Mouse (Mus musculus) small intestine, adult 2 months (tissue): ENCODE measurements at regions not wholly inside any gene's neighbourhood (a gene's known extent, or its start where the extent isn't known, plus 50 kb on each side); places are given as distances from the start of the nearest gene placed in this dataset.

Source experiments
- H3K27ac ChIP-seq: fragments of 200-500 bp; 2 replicates; pipeline ENCODE4 v1.5.1; 2012; ENCODE audit warnings: low read depth, low read length, control low read depth, inconsistent platforms; ENCODE audit not compliant: insufficient read depth
- H3K27me3 ChIP-seq: fragments of 200-500 bp; 2 replicates; pipeline ENCODE4 v1.6.1; 2012; ENCODE audit warnings: mild to moderate bottlenecking, moderate library complexity, low read length, inconsistent platforms; ENCODE audit not compliant: control insufficient read depth, insufficient read depth
- H3K36me3 ChIP-seq: fragments of 200-500 bp; 2 replicates; pipeline ENCODE4 v1.6.1; 2012; ENCODE audit warnings: mild to moderate bottlenecking, low read length, control low read depth, inconsistent platforms; ENCODE audit not compliant: control insufficient read depth, insufficient read depth
- H3K4me1 ChIP-seq: fragments of 200-500 bp; 2 replicates; pipeline ENCODE4 v1.6.1; 2012; ENCODE audit warnings: low read length, inconsistent platforms, mixed read lengths; ENCODE audit not compliant: control insufficient read depth, insufficient read depth, insufficient read length
- H3K4me3 ChIP-seq: fragments of 200-500 bp; 2 replicates; pipeline ENCODE4 v1.5.1; 2012; ENCODE audit warnings: low read depth, mild to moderate bottlenecking, control low read depth, inconsistent platforms, low read length, moderate library complexity
- CTCF ChIP-seq: fragments of 200-500 bp; IDR thresholded peaks from 2 replicates; pipeline ENCODE4 v1.5.1; 2012; ENCODE audit warnings: low read depth, mild to moderate bottlenecking, control low read depth, inconsistent platforms, low read length, moderate library complexity, mixed read lengths; ENCODE audit not compliant: insufficient replicate concordance, insufficient read length; ENCODE audit errors: extremely low read depth
- POLR2A ChIP-seq: fragments of 200-500 bp; IDR thresholded peaks from 2 replicates; pipeline ENCODE4 v1.6.1; 2012; ENCODE audit warnings: low read depth, mild to moderate bottlenecking, control low read depth, inconsistent platforms, low read length, moderate library complexity
- WGBS: fragments of 180-500 bp; shearing (Covaris S2); methylation state at CpG from one replicate; pipeline ENCODE4 v1.1.7; 2018; 5-methylcytosine and 5-hydroxymethylcytosine counted together

- H3K27ac ChIP-seq, result no peak overlapping the region
- TF ChIP-seq CTCF, result no peak
- no peak for TF ChIP-seq POLR2A
Observed at GRCm38 (mm10) chr10:117471818-117472567, 92.2 kb upstream of the Cpsf6 start.

DNA sequence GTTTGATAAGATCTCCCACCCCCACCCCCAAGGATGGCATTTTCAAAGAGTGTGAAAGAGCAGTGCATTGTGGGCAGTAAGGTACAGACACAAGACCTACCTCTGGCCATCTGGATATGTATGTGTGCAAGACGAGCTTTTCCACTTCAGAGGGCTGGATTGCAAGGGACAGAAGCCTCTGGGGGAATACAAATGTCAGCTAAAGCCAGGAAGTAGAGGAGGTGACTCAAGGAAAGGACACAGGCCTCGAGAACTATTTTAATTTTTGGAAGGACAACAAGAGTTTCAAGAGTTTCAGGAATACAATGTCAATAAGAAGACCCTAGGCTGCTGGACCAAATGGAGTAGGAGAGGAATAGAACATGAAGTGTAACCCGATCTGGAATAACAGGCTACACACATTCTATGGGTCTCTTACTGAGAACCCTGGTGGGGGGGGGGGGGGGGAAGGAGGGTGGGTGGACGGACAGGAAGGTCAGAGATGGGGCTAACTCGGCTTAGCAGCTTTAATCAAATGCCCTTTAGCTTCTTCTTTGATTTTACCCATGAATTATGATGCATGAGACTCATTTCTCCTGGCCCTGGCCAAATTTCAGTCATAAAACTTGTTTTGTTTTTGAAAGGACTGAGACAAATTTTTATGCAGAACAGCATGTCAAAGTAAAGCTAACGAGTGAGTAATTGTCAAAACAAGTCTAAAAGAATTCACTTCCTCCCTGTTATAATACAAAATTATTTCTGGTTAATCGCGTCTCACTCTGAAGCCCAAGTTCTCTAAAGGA, 91.4 kb upstream of the Cpsf6 start:
- 62% methylated on average over 8 of the region's 8 CpGs for WGBS
- H3K27me3 ChIP-seq, result no peaks in the 10 kb centered on the region
- no peak overlapping the region for H3K27ac ChIP-seq
- H3K4me3 ChIP-seq, result no peak overlapping the region
- TF ChIP-seq CTCF (no peak), POLR2A (no peak)
- H3K36me3 ChIP-seq, result no peaks in the 10 kb centered on the region
- H3K4me1 ChIP-seq, result no peaks in the 10 kb centered on the region

More at GRCm38 (mm10) chr10:117471818-117472567, 92.2 kb upstream of the Cpsf6 start:
- H3K4me3 ChIP-seq, result no peak overlapping the region
- no peaks in the 10 kb centered on the region for H3K27me3 ChIP-seq
- 71% methylated on average over 11 of the region's 11 CpGs for WGBS
- no peaks in the 10 kb centered on the region for H3K36me3 ChIP-seq
- no peaks in the 10 kb centered on the region for H3K4me1 ChIP-seq

DNA sequence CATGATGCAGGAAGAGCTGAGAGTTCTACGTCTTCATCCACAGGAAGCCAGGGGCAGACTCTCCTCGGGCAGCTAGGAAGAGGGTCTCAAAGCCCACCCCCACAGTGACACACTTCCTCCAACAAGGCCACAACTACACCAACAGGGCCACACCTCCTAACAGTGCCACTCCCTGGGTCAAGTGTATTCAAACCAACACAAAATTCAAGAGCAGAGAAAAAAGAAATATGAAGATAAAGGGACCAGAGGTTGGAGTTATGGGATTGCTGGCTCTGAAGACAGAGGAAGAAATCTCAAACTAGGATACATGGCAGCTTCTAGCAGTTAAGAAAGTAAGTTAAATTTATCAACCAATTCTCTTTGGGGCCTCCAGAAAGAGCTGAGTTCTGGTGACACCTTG, 90.7 kb upstream of the Cpsf6 start:
- Histone ChIP-seq H3K4me1 (no peaks in the 10 kb centered on the region), H3K4me3 (no peak overlapping the region), H3K27me3 (no peaks in the 10 kb centered on the region), H3K27ac (no peak overlapping the region), H3K36me3 (no peaks in the 10 kb centered on the region)
- 84% methylated on average over 2 of the region's 2 CpGs for WGBS
- no peak for TF ChIP-seq POLR2A
- no peak for TF ChIP-seq CTCF

DNA sequence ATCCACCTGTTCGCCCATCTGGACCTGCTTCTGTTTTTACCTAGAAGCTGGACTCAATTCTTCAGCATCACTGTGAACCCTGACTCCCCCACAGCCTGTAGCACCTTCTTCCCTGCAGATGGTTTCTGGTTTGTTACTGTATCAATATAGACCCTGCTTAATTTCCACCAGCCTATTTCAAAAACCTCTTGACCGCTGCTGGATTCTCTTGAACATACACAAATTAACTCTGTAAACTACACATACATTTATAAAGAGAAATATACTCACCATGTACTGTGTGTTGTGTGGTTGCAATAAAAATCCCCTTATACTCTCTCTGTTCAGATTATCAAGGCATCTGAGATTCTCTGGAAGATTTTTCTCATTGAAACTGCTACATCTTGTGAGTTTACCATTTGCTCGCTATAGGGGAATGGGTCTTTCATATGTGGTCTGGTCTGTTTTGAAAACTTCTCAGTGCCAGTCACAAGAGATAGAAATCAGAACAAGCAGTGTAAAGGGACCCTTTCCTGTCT, 89.8 kb upstream of the Cpsf6 start:
- WGBS, result 94% methylated on average over 3 of the region's 3 CpGs
- TF ChIP-seq CTCF (no peak), POLR2A (no peak)

DNA sequence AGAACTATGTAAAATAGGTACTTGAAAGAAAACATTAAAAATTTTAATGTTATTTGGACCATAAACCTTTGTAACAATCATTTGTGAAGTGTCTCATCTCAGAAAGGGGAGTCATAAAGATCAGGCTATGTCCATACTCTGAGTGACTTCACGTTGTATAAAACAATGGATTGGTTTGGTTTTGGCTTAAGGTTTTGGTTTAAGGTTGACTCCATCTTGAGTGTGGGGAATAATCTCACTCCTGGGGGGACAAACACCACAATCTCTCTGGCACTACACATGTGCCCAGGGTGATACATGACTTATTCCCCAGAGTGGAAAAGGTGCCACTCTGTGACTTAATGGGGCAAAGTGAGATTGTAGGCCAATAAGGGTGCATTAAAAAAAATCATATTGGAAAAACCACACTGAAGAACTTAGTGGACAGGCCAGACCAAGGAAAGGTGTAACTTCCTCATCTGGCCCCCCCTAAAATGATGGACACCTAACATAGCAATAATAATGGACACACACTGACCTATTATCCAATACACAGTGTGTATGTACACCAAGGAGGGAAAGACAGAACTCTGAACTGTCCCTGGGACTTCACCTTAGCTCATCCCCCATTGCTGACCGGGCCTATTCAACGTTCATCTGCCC, 89.2 kb upstream of the Cpsf6 start:
- TF ChIP-seq CTCF (no peak), POLR2A (no peak)
- WGBS, result 94% methylated on average over 3 of the region's 3 CpGs

More for the DNA sequence above, 89.8 kb upstream of the Cpsf6 start:
- Histone ChIP-seq H3K4me1 (no peaks in the 10 kb centered on the region), H3K27ac (no peak overlapping the region), H3K27me3 (no peaks in the 10 kb centered on the region), H3K4me3 (no peak overlapping the region), H3K36me3 (no peaks in the 10 kb centered on the region)

GRCm38 (mm10) chr10:117468381-117468780, 88.6 kb upstream of the Cpsf6 start:
- TF ChIP-seq CTCF (no peak), POLR2A (no peak)
- no peaks in the 10 kb centered on the region for H3K27me3 ChIP-seq
- H3K27ac ChIP-seq, result no peak overlapping the region
- H3K36me3 ChIP-seq, result no peaks in the 10 kb centered on the region
- WGBS, result 93% methylated on average over 4 of the region's 4 CpGs
- H3K4me1 ChIP-seq, result no peaks in the 10 kb centered on the region
- no peak overlapping the region for H3K4me3 ChIP-seq

More for the DNA sequence above, 89.2 kb upstream of the Cpsf6 start:
- H3K36me3 ChIP-seq, result no peaks in the 10 kb centered on the region
- H3K4me1 ChIP-seq, result no peaks in the 10 kb centered on the region
- no peak overlapping the region for H3K27ac ChIP-seq
- no peak overlapping the region for H3K4me3 ChIP-seq
- H3K27me3 ChIP-seq, result no peaks in the 10 kb centered on the region
